Mouse (Mus musculus) liver, adult 2 months (tissue): Measurements from ENCODE around the gene Zfp941.

Experiments used
- CTCF ChIP-seq: fragments of 200-500 bp; IDR thresholded peaks from 2 replicates; pipeline ENCODE4 v1.5.1; 2011; ENCODE audit warnings: low read depth, low read length, control low read depth
- POLR2A ChIP-seq: fragments of 200-500 bp; IDR thresholded peaks from 2 replicates; pipeline ENCODE4 v1.6.1; 2011; ENCODE audit warnings: low read length, control low read depth; ENCODE audit not compliant: insufficient read depth; ENCODE audit errors: extremely low read depth

- TF ChIP-seq CTCF, result no peak
- TF ChIP-seq POLR2A, result no peak
Observed at GRCm38 (mm10) chr7:140864761-140865160, 42.8 kb upstream of the Zfp941 start.
